Mouse (Mus musculus) midbrain, embryonic 14.5 days (tissue): ENCODE data around the gene Pomgnt1. TPM values are rescaled to one million over a fixed set of nuclear protein-coding genes. Genes with fewer than 3 reads are reported as not detected.

Experiments
- ATAC-seq: fragments of 200-750 bp; cut with Nextera tagmentation; 2 replicates; pipeline ENCODE4 v1.8.0; 2017; ENCODE audit warnings: moderate number of reproducible peaks, moderate library complexity; ENCODE audit not compliant: low FRiP score, low TSS enrichment
- DNase-seq: peaks from one replicate; pipeline ENCODE4 v3.0.0-alpha.2; 2015
- H3K27ac ChIP-seq: fragments of 300-500 bp; sonication (generic); replicated peaks from 2 replicates; pipeline ENCODE4 v1.5.1; 2014; ENCODE audit warnings: mild to moderate bottlenecking, low read depth, low read length, moderate library complexity
- H3K27me3 ChIP-seq: fragments of 300-500 bp; sonication (generic); 2 replicates; pipeline ENCODE4 v1.6.1; 2014; ENCODE audit warnings: low read length, control low read depth, mixed read lengths; ENCODE audit not compliant: control insufficient read depth, insufficient read depth
- H3K36me3 ChIP-seq: fragments of 300-500 bp; sonication (generic); 2 replicates; pipeline ENCODE4 v1.6.1; 2014; ENCODE audit warnings: low read length, control low read depth; ENCODE audit not compliant: control insufficient read depth, insufficient read depth
- H3K4me1 ChIP-seq: fragments of 300-500 bp; sonication (generic); 2 replicates; pipeline ENCODE4 v1.6.1; 2014; ENCODE audit warnings: mild to moderate bottlenecking, antibody characterized with exemption, low read length, control low read depth; ENCODE audit not compliant: control insufficient read depth, insufficient read depth
- H3K4me2 ChIP-seq: fragments of 300-500 bp; sonication (generic); 2 replicates; pipeline ENCODE4 v1.6.1; 2014; ENCODE audit warnings: mild to moderate bottlenecking, low read length, moderate library complexity
- H3K4me3 ChIP-seq: fragments of 300-500 bp; sonication (generic); replicated peaks from 2 replicates; pipeline ENCODE4 v1.5.1; 2014; ENCODE audit warnings: low read depth, low read length
- H3K9ac ChIP-seq: fragments of 300-500 bp; sonication (generic); replicated peaks from 2 replicates; pipeline ENCODE4 v1.6.1; 2014; ENCODE audit warnings: mild to moderate bottlenecking, low read length, moderate library complexity
- H3K9me3 ChIP-seq: fragments of 300-500 bp; sonication (generic); 2 replicates; pipeline ENCODE4 v1.6.1; 2016; ENCODE audit warnings: low read length, control low read depth, mixed read lengths; ENCODE audit not compliant: control insufficient read depth
- WGBS: fragments of 180-500 bp; shearing (Covaris S2); extraction: QIAGEN DNeasy Blood & Tissue Kit; methylation state at CpG from one replicate; pipeline ENCODE4 v1.1.7; 2014; 5-methylcytosine and 5-hydroxymethylcytosine counted together
- polyA plus RNA-seq: library from polyadenylated mRNA; unstranded; fragments of >200 nt; fragmentation: Nextera tagmentation; extraction: Ambion mirVana; gene quantifications from 2 replicates; pipeline ENCODE4 v1.2.1, GENCODE M21; 2014

Gene Pomgnt1
- polyA plus RNA-seq, 1 experiment from 2014 or later: 66.4 TPM

DNA sequence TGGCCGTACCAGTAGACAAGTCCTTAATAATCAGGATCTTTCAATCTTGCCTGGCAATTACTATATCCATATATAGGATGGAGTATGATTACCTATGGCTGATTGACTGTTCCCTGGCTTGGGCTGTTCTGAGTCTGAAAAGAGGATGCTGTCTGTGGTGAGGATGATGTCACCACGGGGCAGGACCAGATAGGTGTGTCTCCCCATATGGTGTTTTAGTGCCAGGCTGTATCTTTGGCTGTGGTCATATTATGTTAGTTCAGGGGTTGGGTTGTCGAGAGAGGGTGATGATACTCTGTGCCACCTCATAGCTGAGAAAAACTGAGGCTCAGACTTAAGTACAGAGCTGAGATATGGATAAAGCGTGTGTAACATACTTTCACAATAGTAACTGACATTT, 61.4 kb downstream of the Pomgnt1 start:
- Histone ChIP-seq H3K27ac (no peak overlapping the region), H3K9me3 (no peaks in the 10 kb centered on the region), H3K4me3 (no peak overlapping the region), H3K4me1 (peaks cover 4% of the 10 kb centered on the region; the same call in 1 of the 2 replicates), H3K4me2 (no peak overlapping the region), H3K9ac (no peak overlapping the region), H3K27me3 (no peaks in the 10 kb centered on the region), H3K36me3 (no peaks in the 10 kb centered on the region)
- 93% methylated on average over 4 of the region's 4 CpGs for WGBS
- no peak for DNase-seq
- ATAC-seq: no peak

DNA sequence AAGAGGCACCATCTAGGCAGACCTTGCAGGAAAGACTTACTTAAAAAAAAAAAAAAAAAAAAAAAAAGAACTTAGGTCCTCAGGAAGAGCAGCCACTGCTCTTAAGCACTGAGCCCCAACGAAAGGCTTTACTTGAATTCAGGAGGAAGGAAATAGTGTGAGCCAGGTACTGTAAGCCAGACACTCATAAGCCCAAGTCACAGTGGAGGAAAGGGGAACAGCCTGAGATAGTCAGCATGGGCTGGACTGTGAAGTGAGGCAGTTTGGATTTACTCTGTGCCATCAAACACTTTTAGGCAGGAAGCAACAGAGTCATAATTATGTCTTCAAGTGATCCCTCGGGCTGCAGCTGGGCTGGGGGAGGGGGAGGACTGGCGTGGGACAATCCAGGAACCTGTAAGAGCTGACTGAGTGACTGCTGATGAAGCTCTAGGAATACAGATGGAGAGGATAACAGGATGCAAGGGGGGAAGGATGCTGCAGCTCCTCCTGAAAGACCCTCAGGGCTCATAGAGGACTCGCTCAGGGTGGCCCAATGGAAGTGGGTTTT, 68.7 kb downstream of the Pomgnt1 start:
- H3K4me2 ChIP-seq: no peak overlapping the region
- H3K36me3 ChIP-seq: no peaks in the 10 kb centered on the region
- no peak overlapping the region for H3K4me3 ChIP-seq
- H3K4me1 ChIP-seq: no peaks in the 10 kb centered on the region
- no peak for DNase-seq
- ATAC-seq: no peak
- WGBS: 68% methylated on average over 4 of the region's 4 CpGs
- H3K9ac ChIP-seq: no peak overlapping the region
- H3K27ac ChIP-seq: no peak overlapping the region
- no peaks in the 10 kb centered on the region for H3K9me3 ChIP-seq
- no peaks in the 10 kb centered on the region for H3K27me3 ChIP-seq

GRCm38 (mm10) chr4:116193583-116194383, 70.1 kb downstream of the Pomgnt1 start:
- H3K27me3 ChIP-seq: no peaks in the 10 kb centered on the region
- no peaks in the 10 kb centered on the region for H3K36me3 ChIP-seq
- H3K9ac ChIP-seq: no peak overlapping the region
- H3K4me3 ChIP-seq: no peak overlapping the region
- DNase-seq (no peak), ATAC-seq (no peak)
- no peak overlapping the region for H3K4me2 ChIP-seq
- WGBS: 83% methylated on average over 9 of the region's 9 CpGs
- H3K4me1 ChIP-seq: no peaks in the 10 kb centered on the region
- no peaks in the 10 kb centered on the region for H3K9me3 ChIP-seq
- H3K27ac ChIP-seq: no peak overlapping the region

DNA sequence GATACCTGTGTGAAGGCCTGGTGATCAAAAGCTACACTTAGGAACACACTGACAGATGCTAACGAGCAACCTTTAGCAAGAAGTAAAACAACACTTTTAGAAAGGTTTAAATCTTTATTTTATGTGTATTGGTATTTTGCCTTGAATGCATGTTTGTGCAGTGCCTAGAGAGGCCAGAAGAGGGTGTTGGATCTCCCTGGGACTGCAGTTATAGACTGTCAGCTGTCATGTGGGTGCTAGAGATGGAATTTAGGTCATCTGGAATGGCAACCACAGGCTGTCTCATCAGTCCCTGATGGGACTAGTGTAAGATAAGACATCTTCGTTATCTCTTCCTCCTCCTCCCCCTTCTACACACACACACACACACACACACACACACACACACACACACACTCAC, 74.8 kb downstream of the Pomgnt1 start:
- H3K9me3 ChIP-seq: no peaks in the 10 kb centered on the region
- no peak overlapping the region for H3K9ac ChIP-seq
- no peaks in the 10 kb centered on the region for H3K4me1 ChIP-seq
- no peak overlapping the region for H3K4me2 ChIP-seq
- ATAC-seq (no peak), DNase-seq (no peak)
- WGBS: 83% methylated on average over 2 of the region's 2 CpGs
- no peak overlapping the region for H3K4me3 ChIP-seq
- no peak overlapping the region for H3K27ac ChIP-seq
- no peaks in the 10 kb centered on the region for H3K36me3 ChIP-seq
- H3K27me3 ChIP-seq: no peaks in the 10 kb centered on the region

DNA sequence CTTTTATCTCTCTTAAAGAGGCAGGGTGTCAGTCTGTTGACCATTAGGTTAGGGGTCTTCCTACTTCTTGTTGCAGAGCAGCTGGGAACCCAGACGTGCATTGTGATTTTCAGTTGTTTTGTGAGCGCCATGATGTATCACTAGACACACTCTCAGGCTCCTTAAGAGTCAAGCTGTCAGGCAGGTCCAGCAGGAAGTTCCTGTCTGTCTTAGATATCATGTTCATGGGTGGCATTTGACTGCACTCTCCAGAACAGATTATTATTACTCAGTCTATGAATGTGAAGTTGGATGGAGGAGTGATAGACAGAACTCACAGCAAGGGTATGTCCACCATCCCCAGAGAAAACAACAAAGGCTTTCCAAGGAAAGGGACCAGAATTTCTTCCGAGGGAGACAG, 80.8 kb downstream of the Pomgnt1 start:
- no peak for ATAC-seq
- Histone ChIP-seq H3K27ac (no peak overlapping the region), H3K27me3 (no peaks in the 10 kb centered on the region), H3K36me3 (no peaks in the 10 kb centered on the region), H3K4me1 (no peaks in the 10 kb centered on the region), H3K9me3 (no peaks in the 10 kb centered on the region), H3K4me2 (no peak overlapping the region), H3K9ac (no peak overlapping the region), H3K4me3 (no peak overlapping the region)
- 75% methylated on average over 3 of the region's 3 CpGs for WGBS
- no peak for DNase-seq

- Histone ChIP-seq H3K27me3 (no peaks in the 10 kb centered on the region), H3K27ac (no peak overlapping the region), H3K36me3 (no peaks in the 10 kb centered on the region), H3K9ac (no peak overlapping the region), H3K9me3 (no peaks in the 10 kb centered on the region), H3K4me1 (no peaks in the 10 kb centered on the region), H3K4me3 (no peak overlapping the region), H3K4me2 (no peak overlapping the region)
- WGBS: 87% methylated on average over 4 of the region's 4 CpGs
- no peak for DNase-seq
- no peak for ATAC-seq
Observed at GRCm38 (mm10) chr4:116206531-116206930, 82.9 kb downstream of the Pomgnt1 start.

DNA sequence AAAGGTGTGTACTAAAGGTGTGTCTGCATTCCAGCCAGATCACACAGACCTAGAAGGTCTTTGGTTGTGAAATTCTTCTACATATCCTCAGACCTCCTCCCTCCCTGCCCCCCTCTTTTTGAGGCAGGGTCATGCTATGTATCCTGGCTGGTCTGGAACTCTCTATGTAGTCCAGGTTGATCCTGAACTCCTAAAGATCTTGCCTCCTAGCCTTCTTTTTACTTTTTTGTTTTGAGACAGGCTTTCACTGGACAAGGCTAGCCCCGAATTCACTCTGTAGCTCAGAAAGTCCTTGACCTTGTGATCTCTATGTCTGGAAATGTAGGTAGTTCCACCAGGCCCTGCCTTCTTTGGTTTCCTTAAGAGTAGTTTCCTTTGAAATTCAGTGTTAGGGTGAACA, 85.3 kb downstream of the Pomgnt1 start:
- ATAC-seq: no peak
- Histone ChIP-seq H3K9ac (no peak overlapping the region), H3K9me3 (no peaks in the 10 kb centered on the region), H3K27ac (no peak overlapping the region), H3K4me3 (no peak overlapping the region), H3K4me2 (no peak overlapping the region), H3K27me3 (no peaks in the 10 kb centered on the region), H3K4me1 (no peaks in the 10 kb centered on the region), H3K36me3 (no peaks in the 10 kb centered on the region)
- WGBS: 88% methylated on average over 1 of the region's 1 CpGs
- DNase-seq: no peak
